Mouse (Mus musculus): ENCODE results near the gene Tmem151a.

The Tmem151a gene

DNA sequence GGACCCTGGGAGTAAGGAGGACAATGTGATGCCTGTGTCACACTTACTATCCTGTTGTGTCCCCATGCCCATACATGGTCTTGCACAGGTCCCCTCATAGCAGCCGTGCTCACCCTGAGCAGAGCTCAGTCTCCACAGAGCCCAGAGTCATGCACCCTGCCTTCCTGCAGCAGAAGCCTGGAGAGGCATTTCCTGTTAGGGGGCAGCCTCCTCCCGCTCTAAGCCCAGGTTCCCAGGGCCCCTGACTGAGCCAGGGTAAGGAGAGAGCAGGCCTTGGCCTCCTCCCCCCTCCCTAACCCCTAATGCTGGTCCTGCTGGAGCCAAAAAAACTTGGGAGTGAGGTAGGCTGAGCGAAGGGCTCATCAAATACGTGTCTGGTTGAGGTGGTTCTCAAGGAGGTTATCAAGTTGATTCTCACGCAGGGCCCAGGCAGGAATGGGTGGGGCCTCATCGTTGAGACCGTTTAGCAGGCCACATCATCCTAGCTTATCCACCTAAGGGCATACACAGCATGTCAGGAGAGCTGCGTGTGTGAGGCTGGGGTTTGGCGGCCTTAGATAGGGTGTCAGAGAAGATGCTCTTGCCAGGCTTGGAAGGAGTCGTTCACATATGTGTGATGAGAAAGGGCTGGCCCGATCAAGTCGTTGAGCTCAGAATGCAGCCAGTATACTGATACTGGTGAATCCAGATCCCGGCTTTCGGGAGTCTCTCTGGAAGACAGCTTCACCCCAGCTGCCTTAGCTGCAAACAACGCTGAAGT is 18.1 kb downstream of the Tmem151a start:
- DNase-seq = no peak

DNA sequence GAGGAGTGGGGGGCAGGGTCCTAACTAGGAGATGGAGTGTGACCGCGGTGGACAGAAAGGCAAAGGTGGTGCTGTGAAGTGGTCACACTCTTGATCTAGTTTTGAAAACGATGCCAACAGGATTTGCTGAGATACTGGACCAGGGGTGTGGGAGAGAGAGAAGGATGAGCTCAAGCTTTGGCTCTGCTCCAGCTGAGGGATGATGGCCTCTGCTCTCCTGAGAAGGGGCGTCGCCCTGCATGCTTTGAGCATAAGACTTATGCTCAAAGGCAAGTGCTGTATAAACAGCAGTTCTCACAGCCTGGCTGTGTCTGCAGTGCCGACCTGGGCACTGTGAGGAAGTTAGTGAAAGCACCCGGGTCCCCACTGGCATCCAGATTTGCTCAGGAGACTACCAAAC is 20.2 kb downstream of the Tmem151a start:
- DNase-seq = peak in 1 of 2 experiments; percentile 39

GRCm38 (mm10) chr19:5062446-5062845 is 22.9 kb downstream of the Tmem151a start:
- DNase-seq = no peak

GRCm38 (mm10) chr19:5062041-5062440 is 23.3 kb downstream of the Tmem151a start:
- DNase-seq = no peak

DNA sequence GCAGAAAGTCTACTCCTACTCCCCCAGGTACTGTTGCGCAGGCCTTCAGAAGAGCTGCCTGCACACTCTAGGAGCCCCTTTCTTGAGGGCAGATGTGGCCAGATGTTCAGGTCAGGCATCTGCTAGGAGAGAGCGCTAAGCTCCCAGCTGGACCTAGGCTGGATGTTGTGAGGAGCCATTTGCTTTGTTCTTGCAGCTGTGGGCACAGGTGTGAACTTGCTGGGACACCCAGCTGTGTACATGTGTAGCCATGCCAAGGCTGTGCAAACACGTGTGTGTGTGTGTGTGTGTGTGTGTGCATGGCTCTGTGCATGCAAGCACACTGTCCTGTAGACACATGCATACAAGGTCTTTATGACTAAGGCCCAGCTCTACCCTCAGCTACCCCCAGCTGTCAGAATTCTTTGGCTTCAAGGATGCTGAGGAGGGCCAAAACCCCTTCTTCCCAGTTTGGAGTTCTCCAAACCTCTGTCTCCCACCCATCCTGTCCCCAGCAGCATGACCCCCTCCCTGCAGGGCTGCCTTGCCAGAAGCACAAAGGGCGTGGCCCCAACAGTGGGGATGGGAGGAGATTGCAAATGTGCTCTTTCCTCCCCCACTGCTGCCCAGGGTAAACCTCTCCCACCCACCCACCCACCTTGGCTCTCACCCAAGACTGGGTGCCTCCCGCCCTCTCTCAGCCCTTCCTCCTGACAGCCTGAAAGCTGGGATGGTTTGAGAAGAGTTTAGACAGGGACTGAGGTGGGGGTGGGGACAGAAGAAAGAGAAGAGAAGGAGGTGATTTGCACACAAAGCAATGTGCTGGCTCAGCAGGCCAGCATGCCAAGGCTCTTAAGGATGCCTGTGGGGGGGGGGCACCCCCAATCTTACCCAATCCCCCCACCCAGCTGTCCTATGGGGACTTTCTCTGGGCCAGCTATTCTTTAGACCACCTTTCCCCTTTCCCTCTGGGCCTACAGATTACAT is 24.7 kb downstream of the Tmem151a start:
- no peak for DNase-seq

DNA sequence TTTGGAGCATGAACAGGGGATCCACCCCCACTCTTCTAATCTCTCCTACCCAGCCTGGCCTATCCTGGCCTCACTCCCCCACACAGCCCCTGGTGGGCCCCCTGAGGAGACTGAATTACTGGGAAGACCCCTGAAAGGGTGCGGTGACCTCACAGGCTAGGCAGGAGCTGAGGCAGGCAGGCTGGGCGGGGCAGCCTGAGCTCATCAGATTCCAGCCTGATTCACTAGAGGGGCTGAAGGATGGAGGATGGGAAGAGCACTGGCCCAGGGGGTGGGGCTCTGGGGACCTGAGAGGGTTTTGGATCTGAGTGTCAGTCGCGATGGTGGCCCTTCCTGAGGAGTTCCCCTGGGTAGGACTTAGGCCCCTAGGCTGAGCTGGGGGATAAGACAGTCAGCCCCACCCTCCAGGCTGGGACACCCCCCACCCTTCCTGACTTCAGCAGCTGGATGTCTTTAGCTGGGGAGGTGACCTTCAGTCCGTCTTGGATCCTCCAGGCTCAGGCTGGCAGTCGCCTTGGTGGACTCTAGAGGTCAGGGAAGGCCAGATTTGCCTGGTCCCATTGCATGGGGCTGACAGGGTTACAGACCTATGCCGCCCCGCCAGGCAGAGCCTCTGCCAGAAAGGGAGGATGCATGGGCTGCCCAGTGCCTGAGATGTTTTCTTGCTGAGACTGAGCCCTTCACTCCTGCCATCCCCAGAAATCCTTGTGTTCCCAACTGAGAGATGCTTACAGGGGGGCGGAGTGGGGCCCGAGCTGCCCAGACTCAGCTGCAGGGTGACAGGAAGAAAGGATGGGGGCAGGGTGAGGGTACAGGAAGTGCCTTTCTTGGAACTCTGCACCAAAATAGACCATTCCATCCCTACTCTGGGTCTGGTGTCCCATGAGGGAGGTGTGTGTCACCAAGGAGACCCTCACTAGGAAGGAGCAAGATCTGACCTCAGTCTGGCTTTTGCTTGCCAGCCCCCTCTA is 26.2 kb downstream of the Tmem151a start:
- DNase-seq = no peak

DNA sequence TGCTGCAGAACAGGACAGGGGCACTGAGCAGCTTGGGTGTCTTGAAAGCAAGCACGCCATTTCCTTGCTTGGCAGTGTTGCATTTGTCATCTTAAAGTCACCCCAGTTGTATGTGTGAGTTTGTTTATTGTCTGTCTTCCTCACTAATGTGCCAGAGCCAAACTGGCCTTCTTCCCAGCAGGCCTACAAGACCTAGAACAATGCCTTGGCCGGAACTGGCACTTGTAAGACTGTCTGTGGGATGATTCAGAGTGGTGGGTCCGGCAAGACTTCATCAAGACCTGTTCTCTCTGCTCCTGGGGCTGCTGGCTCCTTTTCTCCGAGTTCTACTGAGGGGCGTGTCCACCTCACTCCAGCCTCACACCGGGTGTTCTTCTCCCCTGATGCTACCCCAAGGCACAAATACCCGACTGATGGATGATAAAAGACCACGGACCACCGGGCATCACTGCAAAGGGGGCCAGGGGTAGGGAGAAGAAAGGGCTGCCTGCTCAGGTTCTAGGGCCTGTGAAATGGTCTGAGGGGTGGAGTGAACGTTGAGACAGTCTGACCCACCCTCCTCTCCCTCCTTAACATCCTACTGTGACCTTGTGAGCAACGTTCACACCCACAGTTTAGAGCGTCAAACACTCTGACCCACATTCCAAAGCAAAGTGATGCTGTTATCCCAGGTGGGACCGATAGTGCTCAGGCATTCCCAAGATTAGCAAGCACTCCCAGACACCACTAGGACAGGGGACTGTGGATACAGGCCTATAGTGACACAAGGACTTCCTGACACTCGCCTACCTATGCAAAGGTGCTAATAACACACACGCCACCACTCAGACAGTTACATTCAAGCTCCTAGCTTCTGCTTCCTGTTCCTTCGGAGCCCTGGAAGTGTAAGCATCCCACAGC is 27.2 kb downstream of the Tmem151a start:
- DNase-seq = no peak

DNA sequence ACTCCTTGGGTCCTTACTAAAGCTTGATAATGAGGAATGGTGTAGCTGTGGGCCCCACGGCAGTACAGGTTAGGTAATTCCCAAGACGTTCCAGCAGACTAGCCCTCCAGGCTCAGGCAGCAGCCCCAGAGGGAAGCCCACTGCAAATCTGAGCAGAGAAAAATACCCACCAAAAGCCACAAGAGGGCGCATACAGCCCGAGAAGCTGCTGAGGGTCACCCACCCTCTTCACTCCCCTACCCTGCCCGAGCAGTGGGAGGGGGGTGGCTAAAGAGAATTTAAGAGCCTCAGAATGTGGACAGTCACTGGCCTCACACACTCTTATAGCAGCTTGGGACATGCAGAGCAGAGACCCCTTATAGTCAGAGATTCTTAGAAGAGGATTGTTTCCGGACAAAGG is 29.1 kb downstream of the Tmem151a start:
- peak; percentile 65 to 66 for DNase-seq

DNA sequence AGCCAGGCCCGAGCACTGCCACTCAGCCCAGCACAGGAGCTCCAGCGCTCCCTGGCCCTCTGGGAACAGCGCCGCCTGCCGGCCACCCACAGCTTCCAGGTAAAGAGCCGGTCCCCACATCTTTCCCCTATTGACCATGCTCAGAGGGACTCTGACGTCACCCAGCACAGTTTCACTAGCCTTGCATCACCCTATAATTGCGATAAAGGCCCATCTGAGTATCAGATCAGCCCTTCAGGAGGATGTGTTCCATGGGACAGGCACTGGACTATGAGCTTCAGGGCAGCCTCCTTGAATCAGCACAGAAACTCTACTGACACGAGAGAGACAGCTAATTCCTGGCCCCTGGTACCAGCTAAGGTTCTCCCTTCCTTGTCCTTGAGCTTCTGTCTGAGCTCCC is 31.4 kb downstream of the Tmem151a start:
- DNase-seq = peak; percentile 70 to 88

DNA sequence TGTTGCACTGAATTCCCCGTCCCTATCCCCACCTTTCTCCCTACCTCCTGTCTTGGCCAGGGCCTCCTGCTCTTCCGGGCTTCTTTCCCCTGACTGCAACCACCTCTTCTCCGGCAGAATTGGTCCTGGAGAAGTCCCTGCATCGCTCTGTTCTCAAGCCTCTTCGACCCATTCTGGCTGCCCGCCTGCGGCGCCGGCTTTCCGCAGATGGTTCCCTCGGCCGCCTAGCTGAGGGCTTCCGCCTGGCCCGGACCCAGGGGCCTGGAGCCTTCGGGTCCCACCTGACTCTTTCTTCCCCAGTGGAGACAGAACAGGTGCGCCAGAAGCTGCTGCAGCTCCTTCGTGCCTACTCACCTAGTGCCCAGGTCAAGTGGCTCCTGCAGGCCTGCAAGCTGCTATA is 32.5 kb downstream of the Tmem151a start:
- peak; percentile 64 to 68 for DNase-seq

- DNase-seq = peak; percentile 46 to 56
These were observed 33.0 kb downstream of the Tmem151a start for GRCm38 (mm10) chr19:5052166-5052822.

- DNase-seq = no peak
These were observed 33.8 kb downstream of the Tmem151a start for GRCm38 (mm10) chr19:5051515-5051914.

DNA sequence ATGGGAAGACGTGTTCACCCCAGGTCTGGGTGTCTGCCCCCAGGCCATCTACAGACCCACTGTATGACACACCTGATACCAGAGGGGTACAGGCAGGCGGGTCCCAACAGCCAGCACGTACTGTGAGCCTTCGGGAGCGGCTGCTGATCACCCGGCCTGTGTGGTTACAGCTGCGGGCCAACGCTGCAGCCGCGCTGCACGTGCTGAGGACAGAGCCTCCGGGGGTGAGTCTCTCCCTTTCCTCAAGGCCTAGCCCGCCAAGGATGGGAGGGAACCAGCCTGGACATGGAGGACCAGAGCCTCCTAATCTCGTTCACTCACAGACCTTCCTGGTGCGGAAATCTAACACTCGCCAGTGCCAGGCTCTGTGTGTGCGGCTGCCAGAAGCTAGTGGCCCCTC is 34.3 kb downstream of the Tmem151a start:
- DNase-seq = no peak

DNA sequence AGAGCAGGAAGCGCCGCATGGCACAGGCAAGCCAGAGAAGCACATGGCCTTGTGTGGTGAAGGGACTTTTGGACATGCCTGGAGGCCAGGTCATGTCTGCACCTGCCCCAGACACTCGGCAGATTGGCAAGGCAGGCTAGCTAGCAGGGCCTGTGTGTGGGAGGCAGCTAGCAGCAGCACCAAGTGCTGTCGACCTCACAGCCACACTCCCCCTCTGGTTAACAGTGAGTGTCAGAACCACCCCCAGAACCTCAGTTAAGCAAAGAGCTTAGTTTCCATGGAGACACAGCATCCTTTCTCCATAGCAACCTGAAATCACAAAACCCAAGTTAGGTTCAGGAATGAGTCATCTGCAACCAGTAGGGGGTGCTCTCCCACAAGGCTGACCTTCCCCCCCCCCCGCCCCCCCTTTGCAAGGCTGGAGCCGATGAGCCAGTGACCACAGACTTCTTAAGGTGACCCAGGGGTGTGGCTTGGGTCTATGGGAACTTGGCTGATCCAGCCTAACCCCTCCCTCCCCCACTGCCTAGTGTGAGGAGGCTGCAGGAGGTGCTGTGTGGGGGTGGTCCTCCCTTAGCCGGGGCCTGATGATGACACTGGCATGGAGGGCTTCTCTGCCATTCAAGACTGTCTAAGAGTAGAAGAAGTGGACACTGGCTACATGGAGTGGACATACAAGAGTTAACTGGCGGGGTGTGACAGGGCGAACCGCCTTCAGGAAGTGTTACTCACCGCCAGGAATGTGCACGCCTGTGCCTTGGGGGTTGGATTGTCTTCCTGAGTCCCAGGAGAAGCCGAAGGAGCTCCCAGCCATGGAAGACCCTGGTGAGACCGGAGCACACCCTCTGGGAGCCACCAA is 35.1 kb downstream of the Tmem151a start, which contains the start of gene Rin1:
Rin1 (plus strand) TSS at position 435 of the 859 bp plus-strand sequence.
- peak in 1 of 2 experiments; percentile 56 for DNase-seq

- DNase-seq = no peak
These were observed 36.0 kb downstream of the Tmem151a start for GRCm38 (mm10) chr19:5049325-5049724.

DNA sequence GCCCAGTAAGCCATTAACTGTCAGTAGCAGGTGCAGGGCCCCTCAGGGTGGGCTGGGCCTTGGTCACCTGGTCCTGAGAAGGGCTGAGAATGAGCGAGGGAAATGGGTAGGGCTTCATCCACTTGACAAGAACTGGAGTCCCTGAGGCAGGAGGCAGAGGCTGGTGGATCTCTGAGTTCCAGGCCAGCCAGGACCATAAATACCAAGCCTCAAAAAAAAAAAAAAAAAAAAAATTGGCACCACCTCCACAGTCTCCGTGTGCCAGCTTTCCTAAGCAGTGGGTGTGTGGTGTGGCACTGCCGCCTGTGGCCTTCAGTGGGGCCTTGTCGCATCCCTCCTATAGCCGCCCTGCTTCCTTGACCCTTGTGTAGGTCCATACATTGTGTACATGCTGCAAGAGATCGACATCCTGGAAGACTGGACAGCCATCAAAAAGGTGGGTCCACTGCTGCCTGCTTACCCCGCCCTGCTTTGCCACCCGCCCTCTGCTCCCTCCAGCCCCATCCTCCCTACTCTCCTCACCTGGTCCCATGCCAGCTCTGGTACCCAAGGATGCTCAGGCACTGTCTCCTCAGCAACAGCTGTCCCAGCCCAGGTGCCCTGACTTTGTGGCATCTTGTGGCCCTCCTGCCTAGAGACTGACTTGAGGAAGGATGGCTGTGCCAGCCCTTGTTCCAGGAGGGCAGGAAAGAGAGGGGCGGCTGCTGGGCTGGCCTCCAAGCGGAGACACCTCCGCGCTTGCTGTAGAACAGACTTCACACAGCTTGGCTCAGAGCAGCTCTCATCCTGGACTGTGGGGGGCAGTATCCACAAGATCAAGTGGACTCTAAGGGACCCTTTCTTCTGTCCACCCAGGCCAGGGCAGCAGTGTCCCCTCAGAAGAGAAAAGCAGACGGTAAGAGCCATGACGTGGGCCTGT is 36.9 kb downstream of the Tmem151a start:
- peak in 1 of 2 experiments; percentile 49 for DNase-seq

GRCm38 (mm10) chr19:5045531-5045930 is 39.8 kb downstream of the Tmem151a start:
- no peak for DNase-seq

GRCm38 (mm10) chr19:5041588-5041987 is 43.7 kb downstream of the Tmem151a start:
- DNase-seq = no peak
